Mouse (Mus musculus): ENCODE results near the gene Lnx1. TPM values are rescaled to one million over a fixed set of nuclear protein-coding genes. Genes with fewer than 3 reads are reported as not detected.

Lnx1 gene
- total RNA-seq, 1 experiment from 2014 or later, result not detected

DNA sequence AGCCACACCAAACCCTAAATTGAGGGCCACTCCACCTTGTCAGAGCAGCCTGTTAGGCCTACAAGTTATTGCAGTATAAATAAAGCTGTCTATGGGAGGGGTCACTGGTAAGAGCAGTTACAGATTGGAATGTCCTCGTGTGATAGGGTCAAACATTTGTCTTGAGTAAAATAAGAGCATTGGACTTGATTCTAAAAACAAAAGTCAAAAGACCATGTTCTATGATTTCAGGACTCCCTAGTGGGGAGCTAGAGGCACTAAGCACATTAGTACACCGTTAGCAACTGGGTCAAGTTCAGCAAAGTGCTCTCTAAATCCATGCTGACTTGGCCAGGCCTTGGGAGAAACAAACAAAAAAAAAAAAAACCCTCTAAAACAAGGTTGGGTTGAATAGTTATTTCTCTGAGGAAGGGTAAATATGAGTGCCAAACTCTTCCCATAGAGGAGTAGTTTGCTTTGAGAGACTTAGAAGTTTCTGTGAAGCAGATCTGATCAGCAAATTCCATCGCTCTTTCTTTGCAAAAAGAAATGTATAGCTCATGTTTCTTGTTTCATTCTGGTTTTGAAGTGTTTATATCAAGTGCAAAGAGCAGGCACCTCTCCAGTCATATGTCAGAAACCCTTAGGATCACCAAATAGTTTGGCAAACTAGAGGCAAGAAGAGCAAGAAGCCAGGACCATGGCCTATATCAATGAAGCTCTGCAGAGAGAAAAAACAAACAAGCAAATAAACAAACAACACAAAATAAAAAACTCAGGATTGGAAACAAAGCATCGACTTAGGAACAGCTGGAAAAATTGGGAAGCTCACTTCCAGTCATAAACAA is 40.8 kb downstream of the Lnx1 start:
- ATAC-seq (replicated peaks; ENCODE audit: insufficient number of reproducible peaks, low FRiP score, low TSS enrichment, poor library complexity, severe bottlenecking), result no peak

- no peak for ATAC-seq (replicated peaks; ENCODE audit: insufficient number of reproducible peaks, low FRiP score, low TSS enrichment, poor library complexity, severe bottlenecking)
Observed at GRCm38 (mm10) chr5:74659856-74660255, 42.9 kb downstream of the Lnx1 start.

DNA sequence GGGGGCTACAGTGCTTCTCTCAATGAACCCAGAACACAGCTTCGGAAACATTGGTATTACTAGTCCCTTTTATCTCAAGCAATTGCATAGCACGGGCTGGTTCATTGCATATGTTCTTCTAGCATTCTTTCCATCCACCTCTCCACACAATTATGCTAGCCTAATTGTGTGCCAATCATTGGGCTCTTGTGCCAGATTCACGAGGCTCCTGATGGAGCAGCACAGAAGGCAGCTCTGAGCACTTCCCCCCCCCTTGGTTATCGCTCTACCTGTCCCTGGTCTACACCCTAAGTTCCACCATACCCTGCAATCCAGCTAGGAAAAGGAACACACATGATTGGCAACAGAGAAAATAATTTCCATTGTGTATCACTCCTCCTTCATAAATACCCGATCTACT is 43.4 kb downstream of the Lnx1 start:
- ATAC-seq (replicated peaks; ENCODE audit: insufficient number of reproducible peaks, low FRiP score, low TSS enrichment, poor library complexity, severe bottlenecking), result no peak

DNA sequence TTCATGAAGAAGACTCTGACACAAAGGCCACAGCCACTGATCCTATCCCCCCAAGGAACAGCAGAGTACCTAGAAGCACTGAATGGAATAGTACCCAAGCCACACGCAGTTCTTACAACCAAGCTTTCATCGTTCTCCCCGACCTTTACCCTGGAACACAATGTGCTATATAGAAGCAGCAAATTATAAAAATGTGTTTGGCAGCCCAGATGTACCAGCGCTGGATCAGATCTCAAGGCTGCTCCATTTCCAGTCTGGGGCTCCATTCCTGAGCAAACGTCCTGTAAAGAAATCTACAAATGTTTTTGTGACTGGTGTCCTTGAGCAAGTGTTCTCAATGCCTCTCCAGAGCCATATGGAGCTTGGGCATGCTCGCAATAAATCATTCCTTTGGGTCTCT is 44.8 kb downstream of the Lnx1 start:
- no peak for ATAC-seq (replicated peaks; ENCODE audit: insufficient number of reproducible peaks, low FRiP score, low TSS enrichment, poor library complexity, severe bottlenecking)

DNA sequence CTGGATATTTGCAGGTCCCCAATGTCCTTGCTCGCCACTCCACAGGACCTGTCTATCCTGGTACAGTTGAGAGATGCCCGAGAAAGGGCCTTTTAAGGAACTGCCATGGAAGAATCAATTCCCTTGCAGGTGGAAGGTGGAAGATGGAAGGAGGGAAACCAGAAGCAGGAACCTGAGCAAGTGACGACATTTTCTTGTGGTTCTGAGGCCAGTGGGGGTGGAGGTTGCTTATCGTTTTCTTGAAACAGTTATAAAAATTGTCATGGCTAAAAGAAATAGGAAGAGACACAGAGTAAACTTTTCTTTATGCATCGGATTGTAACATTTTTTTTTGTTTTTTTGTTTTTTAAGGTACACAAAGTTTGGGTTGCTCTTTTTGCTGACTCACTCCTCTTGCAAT is 46.3 kb downstream of the Lnx1 start:
- no peak for ATAC-seq (replicated peaks; ENCODE audit: insufficient number of reproducible peaks, low FRiP score, low TSS enrichment, poor library complexity, severe bottlenecking)

GRCm38 (mm10) chr5:74654527-74654926 is 48.2 kb downstream of the Lnx1 start:
- ATAC-seq (replicated peaks; ENCODE audit: insufficient number of reproducible peaks, low FRiP score, low TSS enrichment, poor library complexity, severe bottlenecking), result no peak

GRCm38 (mm10) chr5:74653766-74654165 is 48.9 kb downstream of the Lnx1 start:
- no peak for ATAC-seq (replicated peaks; ENCODE audit: insufficient number of reproducible peaks, low FRiP score, low TSS enrichment, poor library complexity, severe bottlenecking)

- no peak for ATAC-seq (replicated peaks; ENCODE audit: insufficient number of reproducible peaks, low FRiP score, low TSS enrichment, poor library complexity, severe bottlenecking)
Observed at GRCm38 (mm10) chr5:74649122-74649521, 53.6 kb downstream of the Lnx1 start.

- ATAC-seq (replicated peaks; ENCODE audit: insufficient number of reproducible peaks, low FRiP score, low TSS enrichment, poor library complexity, severe bottlenecking), result no peak
Observed at GRCm38 (mm10) chr5:74648216-74648615, 54.5 kb downstream of the Lnx1 start.

DNA sequence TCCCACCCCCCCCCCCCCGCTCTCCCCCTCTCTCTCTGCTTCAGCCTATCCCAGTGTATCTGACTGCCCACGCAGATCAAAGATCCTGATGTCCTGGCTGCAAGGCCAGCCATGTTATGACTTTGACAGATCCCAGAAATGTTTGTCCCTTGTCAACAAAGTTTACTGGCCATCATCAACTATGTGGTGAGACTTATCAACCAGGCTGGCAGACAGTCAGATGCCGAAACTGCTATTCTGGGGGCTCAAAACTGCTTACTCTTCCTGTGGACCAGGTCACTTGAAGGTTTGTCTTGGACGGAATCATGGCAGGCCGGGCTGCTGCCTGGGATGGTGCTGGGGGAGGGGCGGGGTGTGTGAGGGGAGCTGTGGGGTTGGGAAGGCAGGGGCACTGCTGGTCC is 55.1 kb downstream of the Lnx1 start:
- ATAC-seq (replicated peaks; ENCODE audit: insufficient number of reproducible peaks, low FRiP score, low TSS enrichment, poor library complexity, severe bottlenecking), result no peak

DNA sequence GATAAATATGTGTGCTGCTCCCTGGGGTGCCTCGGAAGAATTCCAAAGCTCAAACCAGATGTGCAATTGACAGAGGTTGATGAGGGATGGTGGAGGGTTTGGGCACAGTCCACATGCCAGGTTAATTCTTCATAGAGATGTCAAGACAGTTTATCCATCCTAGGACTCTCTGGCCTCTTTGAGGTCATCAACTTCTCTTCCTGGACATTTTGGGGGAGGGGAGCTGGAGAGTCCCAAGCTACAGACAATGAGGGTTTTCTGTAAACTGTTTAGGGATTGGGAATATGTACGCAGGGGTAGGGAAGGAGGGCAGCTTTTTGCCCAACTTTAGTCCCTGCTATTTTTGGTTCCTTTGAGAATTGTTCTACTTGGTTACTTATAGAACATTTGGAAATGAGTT is 60.4 kb downstream of the Lnx1 start:
- no peak for ATAC-seq (replicated peaks; ENCODE audit: insufficient number of reproducible peaks, low FRiP score, low TSS enrichment, poor library complexity, severe bottlenecking)

- no peak for ATAC-seq (replicated peaks; ENCODE audit: insufficient number of reproducible peaks, low FRiP score, low TSS enrichment, poor library complexity, severe bottlenecking)
Observed at GRCm38 (mm10) chr5:74641000-74641399, 61.7 kb downstream of the Lnx1 start.

DNA sequence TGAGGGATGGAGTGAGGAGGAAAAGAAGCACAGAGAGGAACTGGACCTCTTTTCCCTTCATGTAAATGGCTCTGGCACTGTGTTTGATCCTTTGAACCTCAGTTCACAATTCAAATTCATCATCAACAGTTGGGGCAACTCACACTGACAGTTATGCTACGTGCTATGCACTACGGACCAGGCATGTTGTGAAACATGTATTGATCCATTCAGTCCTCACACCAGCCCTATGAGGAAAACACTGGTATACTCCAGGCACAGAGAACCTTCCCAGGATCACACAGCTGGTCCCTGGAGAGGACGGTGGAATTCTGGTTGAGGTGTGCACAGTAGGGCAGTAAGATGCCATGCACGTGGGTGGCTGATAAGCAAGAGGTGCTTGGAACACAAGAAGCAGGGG is 62.2 kb downstream of the Lnx1 start:
- ATAC-seq (replicated peaks; ENCODE audit: insufficient number of reproducible peaks, low FRiP score, low TSS enrichment, poor library complexity, severe bottlenecking), result no peak

DNA sequence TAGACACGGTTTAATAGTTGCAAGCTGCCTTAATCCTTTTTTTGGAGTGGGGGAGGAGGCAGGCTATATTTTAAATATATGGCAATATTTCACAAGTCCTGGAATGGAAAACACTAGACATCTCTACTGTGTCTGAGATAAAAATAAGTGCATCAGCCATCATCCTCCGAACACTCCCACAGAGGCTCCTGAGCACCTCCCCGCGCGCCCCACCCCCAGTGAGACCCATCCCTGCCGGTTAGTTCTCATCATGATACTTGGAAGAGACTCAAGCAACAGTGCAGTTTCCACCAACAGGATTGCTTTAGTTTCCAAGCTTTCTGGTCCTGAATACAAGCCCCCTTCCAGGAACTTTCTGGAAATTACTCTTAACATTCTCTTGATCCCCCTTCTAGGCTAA is 63.2 kb downstream of the Lnx1 start:
- no peak for ATAC-seq (replicated peaks; ENCODE audit: insufficient number of reproducible peaks, low FRiP score, low TSS enrichment, poor library complexity, severe bottlenecking)

GRCm38 (mm10) chr5:74634391-74634790 is 68.3 kb downstream of the Lnx1 start:
- ATAC-seq (replicated peaks; ENCODE audit: insufficient number of reproducible peaks, low FRiP score, low TSS enrichment, poor library complexity, severe bottlenecking), result no peak

DNA sequence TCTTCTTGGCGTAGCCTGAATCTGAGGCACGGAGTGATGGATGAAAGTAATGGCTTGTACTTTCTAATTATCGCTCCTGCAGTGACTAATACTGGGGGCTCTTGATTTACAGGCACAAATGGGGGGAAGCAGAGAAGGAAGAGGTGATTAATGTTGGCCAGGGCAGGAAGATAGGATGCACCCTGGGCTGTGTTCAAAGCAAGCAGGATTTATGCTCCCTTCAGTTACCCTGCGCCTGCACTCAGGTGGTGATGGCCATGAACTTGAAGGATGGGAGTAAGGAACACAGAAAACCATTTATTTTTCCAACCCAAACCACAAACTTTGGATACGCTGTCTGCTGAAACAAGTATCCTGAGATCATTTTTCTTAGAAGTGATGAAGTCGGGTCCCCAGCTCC is 69.3 kb downstream of the Lnx1 start:
- no peak for ATAC-seq (replicated peaks; ENCODE audit: insufficient number of reproducible peaks, low FRiP score, low TSS enrichment, poor library complexity, severe bottlenecking)

- no peak for ATAC-seq (replicated peaks; ENCODE audit: insufficient number of reproducible peaks, low FRiP score, low TSS enrichment, poor library complexity, severe bottlenecking)
Observed at GRCm38 (mm10) chr5:74632369-74633114, 70.2 kb downstream of the Lnx1 start.

DNA sequence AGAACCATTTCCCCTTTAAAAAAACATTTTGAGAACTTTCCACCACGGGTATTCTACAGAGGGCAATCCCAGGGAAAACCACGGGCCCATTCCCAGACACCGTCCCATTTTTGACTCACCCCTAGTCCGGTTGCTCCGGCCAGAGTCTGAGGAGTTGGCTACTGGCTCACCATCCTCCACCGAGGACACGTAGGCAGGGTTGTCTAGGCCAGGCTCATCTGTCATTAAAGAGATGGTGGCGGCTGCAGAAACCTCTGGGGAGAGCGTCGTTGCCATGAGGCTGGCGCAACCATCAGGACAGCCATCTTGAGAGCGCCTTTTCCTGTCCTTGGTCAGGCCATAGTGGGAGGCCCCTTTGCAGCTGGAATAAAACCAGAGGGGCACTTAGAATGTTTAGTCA is 74.7 kb downstream of the Lnx1 start:
- no peak for ATAC-seq (replicated peaks; ENCODE audit: insufficient number of reproducible peaks, low FRiP score, low TSS enrichment, poor library complexity, severe bottlenecking)

- ATAC-seq (replicated peaks; ENCODE audit: insufficient number of reproducible peaks, low FRiP score, low TSS enrichment, poor library complexity, severe bottlenecking), result no peak
Observed at GRCm38 (mm10) chr5:74624385-74624784, 78.3 kb downstream of the Lnx1 start.

GRCm38 (mm10) chr5:74623316-74624000 is 79.3 kb downstream of the Lnx1 start:
- ATAC-seq (replicated peaks; ENCODE audit: insufficient number of reproducible peaks, low FRiP score, low TSS enrichment, poor library complexity, severe bottlenecking), result no peak
